Mouse (Mus musculus): ENCODE measurements around the gene Prkar2b. TPM values are rescaled to one million over a fixed set of nuclear protein-coding genes. Genes with fewer than 3 reads are reported as not detected.
A peak's percentile ranks its signal among the peaks of the same experiment; 100 is the strongest.

Gene Prkar2b
- total RNA-seq, 1 experiment from 2014 or later = 39.8 TPM

DNA sequence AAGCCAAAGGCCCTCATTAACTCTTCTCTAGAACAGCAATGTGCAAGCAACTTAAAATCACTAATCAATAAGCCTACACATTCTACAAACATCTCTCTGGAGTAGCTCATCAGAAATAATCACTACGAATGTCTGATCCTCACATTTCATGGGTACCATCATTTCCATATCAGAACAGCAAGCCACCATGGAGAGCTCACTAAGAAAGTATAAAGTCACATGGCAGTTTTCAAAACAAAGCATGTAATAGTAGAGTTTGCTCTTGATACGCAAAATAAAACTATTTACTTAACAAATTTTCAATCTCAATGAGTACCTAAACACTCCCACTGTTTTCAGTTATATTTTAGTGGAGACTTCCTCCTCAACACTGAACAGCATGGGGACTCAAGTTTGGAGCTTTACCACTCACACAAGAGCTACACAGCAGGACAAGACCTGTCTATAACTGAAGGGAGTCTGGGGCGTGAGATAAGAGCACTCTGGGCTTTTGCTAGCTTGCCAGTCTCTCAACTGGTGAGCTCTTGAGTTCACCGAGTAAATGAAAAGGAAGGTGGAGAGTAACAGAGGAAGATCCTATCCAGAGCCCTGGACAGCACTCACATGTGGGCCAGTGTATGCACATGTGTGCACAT is 118.0 kb downstream of the Prkar2b start:
- ATAC-seq (ENCODE audit: extremely low read depth, insufficient number of reproducible peaks, low FRiP score, poor library complexity, severe bottlenecking) = no peak

DNA sequence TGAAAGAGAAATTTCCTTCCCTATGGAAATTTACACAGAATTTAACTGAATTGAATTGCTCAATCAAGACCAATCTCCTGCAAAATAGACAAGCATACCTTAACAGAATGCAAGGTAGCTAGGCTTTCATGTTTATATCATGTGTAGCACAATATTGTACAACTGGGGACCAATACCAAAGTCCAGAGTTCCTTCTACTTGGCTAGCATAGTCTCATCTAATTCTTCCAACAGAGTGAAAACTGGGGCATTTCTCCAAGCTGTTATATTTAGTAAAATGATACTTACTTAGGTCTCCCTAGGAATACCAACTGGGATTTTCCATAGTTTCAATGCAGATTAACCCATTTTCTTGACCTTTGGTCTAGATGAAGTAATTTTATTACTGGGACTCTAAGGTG is 122.1 kb downstream of the Prkar2b start:
- no peak for ATAC-seq (ENCODE audit: extremely low read depth, insufficient number of reproducible peaks, low FRiP score, poor library complexity, severe bottlenecking)

DNA sequence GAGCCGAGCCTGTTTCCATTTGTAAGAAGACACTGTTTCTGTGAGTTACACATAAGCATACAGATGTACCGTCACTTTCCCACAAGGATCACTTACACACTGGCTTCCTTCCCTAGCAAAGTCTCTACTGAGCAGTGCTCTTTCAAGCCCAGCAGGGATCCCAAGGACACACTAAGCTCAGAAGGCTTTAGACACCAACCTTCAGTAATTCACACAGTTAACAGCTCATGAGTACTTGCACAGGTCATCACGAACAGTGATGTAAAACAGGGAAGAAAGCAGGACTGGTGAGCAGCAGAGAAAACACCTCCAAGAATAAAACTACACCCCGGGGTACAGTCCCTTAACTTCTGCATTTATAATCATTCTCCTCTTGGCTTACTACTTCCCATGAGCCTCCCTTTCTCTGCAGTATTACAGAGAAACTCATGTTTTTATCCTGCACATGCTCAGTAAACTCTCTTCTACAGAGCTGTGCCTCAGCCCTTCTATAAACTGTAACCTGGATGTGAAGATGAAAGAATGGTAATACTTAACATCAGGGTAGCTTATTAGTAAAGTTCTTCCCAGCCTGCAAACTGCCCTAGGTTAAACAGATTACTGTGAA is 122.6 kb downstream of the Prkar2b start:
- ATAC-seq (ENCODE audit: extremely low read depth, insufficient number of reproducible peaks, low FRiP score, poor library complexity, severe bottlenecking) = no peak

DNA sequence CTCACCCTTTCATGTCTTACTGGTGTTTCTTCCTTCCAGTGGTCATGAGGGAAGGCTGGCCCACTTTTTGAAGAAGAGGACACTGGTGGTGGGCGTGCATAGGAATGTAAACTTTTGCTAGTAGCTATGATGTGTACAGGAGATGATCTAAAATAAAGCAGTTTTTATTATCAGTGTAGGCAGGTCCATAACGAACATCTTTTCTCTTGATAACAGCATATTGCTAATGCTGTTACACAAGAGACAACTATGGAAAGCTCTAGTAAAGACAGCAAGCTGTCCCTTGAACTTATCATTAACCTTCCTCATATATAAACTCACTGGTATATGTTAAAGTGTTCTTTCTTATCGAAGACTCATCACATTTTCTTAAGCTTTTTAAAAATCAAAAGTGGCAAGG is 123.5 kb downstream of the Prkar2b start:
- ATAC-seq (ENCODE audit: extremely low read depth, insufficient number of reproducible peaks, low FRiP score, poor library complexity, severe bottlenecking) = no peak

DNA sequence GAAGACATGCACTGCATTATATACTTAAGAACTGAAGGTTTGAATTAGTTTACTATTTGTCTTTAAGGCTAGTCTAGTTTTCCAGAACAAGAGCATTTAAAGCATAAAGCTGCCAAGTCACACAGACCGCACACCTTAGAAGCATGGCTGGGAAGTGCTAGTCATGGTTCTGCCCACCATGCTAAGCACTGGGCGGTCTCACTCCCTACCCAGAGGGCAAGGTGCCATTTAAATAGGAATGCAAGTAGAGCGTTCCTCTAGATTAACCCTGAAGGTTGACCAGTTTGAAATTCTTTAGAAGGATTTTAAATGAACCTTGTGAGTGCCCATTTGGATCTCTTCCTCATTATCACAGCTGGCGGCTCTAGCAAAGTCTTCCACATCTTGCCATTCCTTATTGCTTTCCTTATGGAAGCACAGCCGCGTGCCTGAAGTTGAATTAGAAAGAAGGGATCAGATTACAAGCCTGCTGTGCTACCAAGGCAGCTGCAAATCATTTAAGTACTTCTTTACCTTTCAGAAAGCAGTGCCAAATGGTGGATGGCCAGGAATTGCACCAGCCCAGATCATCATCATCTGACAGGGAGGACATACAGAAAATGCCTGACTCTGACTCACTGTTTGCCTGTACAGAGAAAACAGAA is 124.3 kb downstream of the Prkar2b start:
- ATAC-seq (ENCODE audit: extremely low read depth, insufficient number of reproducible peaks, low FRiP score, poor library complexity, severe bottlenecking) = no peak

DNA sequence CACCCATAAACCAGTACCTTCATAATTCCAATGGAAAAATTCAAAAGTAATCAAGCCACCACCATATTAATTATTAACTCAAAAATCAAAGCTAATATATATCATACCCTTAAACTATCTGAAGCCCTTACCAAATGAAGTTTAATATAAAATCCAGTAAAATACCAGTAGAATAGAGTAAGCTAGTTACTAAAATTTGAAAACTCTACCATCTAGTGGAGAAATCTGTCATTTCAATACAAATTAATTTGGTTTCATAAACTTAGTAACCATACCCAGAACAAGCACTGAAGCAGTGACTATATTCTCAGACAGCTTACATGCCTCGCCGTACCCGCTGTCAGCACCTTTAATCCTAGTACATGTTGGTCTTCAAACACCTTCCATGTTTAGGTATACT is 129.3 kb downstream of the Prkar2b start:
- no peak for ATAC-seq (ENCODE audit: extremely low read depth, insufficient number of reproducible peaks, low FRiP score, poor library complexity, severe bottlenecking)

DNA sequence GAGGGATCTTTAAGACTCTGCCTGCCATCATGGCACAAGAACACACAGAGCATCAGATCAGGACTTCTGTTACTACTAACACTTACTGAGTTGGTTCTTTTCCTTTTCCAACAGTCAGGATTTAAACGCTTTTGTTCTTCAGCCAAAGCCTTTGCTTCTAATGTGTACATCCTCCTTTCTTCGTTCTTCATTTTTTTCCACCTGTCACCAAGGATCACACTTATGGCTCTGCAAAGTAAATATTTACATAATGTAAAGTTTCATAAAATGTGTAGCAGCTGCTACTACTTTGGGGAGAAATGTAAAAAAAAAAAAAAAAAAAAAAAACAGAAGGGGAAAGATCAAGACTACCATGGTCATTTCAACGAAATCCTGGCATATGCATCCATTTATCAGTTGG is 132.6 kb downstream of the Prkar2b start:
- no peak for ATAC-seq (ENCODE audit: extremely low read depth, insufficient number of reproducible peaks, low FRiP score, poor library complexity, severe bottlenecking)

DNA sequence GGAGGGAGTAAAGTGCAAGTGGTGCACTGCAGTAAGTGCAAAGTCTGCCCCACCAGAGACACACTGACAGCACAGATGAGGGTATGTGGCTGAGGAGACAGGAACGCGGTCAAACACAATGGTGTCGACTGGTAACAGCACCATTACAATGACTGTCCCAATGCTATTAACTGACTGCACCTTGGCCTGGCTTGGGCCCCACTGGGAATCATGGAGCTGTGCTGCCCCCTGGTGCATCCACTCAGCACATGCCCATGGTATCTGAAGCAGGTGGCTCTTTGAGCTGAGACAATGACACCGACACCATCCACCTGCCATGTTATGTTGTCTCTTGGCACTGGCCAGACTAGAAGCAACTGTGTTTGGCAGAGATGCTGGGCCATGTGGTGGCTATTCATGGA is 134.4 kb downstream of the Prkar2b start:
- ATAC-seq (ENCODE audit: extremely low read depth, insufficient number of reproducible peaks, low FRiP score, poor library complexity, severe bottlenecking) = peak; percentile 58; the same call in 1 of the 2 replicates

DNA sequence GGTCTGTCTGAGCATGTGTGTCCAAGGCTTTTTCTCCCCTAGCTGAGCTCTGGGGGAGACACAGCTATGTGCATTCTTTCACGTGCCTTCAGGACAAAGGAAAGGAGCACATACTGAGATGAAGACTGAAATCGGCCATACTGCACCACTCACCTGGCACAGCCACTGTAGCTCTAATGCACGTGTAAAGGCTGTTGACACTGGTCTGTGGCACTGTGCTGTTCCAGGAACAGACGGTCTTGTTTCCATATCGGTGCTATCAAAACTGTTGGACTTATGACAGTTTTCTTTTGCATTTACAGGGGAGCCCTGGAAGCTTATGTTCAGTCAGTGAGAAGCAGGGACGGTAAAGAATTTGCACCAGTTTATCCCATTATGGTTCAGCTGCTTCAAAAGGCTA is 135.8 kb downstream of the Prkar2b start:
- no peak for ATAC-seq (ENCODE audit: extremely low read depth, insufficient number of reproducible peaks, low FRiP score, poor library complexity, severe bottlenecking)

DNA sequence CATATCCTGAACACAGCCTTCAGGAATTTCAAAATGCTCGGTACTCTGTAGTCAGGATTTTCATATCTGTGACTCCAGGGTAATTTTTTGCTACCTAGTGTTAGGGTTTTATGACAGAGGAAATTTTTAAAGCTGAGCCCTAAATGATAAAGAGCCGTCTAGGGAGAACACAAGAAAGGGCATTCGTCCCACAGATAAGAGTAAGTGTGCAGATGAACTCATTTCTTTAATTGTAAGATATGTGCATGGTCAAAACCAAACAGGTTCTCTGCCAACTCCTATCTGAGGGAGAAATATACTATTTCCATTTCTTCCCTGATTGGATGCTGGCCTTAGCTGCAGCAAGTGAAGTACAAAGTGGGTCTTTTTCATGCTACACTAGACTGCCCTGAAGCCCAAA is 137.0 kb downstream of the Prkar2b start:
- no peak for ATAC-seq (ENCODE audit: extremely low read depth, insufficient number of reproducible peaks, low FRiP score, poor library complexity, severe bottlenecking)

DNA sequence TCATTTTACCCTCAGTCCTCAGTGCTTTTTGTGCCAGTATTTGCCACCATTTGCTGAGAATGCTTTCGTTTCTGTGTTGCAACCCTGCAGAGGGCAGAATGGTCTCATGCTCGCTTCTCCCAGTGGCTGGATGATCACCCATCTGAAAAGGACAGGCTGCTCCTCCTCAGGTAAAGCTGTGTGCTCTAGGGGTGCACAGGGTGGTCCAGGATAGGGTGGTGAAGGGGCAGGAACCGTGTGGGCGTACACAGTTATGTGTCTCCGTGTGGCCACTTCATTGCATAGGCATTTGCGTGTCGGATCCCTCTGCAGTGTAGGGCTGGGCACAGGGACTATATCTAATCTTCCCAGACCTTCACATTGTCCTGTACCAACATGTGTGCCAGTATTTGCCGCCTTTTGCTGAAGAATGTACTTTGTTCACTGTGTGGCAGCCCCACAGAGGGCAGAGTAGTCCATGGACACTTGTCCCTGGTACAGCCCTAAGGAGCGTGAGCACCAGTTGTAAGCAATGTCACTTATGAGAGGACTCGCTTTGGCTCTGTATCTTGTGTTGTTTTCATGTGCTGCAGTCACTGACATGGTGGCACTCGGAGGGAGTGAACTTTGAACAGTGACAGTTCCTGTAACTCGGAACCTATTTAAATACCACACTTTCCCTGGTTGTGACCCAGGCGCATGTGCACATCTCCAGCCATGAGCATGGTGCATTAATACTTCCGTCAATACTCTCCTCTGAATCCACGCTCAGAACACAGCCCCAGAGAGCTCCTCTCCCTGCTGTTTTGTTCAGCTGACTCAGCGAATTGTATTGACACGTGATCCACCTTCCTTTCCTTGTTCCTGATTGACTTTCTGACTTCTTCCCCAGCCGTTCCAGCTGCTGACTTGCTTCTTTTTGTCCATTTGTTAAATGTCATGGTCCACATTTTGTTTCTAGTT is 140.4 kb downstream of the Prkar2b start:
- ATAC-seq (ENCODE audit: extremely low read depth, insufficient number of reproducible peaks, low FRiP score, poor library complexity, severe bottlenecking) = no peak

DNA sequence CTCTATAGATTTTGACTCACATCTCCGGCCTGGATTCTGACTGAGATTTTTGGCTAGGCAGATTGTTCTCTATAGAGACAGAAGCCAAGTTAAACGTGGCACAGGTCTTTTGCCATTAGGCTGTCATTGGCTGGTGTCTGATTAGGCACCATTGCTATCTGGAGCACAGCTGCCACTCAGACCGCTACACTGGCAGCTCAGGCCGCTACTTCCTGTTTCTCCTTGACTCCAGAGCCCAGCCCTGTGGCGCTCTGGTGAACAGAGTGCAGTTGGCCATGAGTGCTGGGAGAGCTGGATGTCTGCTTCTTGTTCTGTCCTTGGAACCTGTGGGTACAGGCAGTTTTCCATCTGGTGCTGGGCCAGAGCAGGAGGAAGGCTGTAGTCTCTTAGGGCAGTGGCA is 143.9 kb downstream of the Prkar2b start:
- 0 out of 2 replicates have a peak, but pooled peaks have one; percentile 25 for ATAC-seq (ENCODE audit: extremely low read depth, insufficient number of reproducible peaks, low FRiP score, poor library complexity, severe bottlenecking)

DNA sequence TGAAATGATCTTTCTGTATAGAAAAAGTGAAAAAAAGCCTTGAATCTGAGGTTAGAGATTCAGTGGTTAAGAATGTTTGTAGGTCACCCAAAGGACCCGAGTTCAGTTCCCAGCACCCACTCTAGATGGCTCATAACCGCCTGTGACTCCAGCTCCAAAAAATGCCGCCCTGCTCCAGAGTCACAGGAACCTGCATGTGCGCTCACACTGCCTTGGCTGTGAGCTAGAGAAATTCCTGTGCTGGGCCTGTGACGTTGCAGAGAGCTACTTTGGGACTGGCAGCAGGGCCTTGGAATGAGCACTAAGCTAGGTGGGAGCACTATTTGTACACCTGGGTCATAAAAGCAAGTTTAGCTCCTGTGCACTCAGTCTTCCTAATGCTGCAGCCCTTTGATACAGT is 144.4 kb downstream of the Prkar2b start:
- ATAC-seq (ENCODE audit: extremely low read depth, insufficient number of reproducible peaks, low FRiP score, poor library complexity, severe bottlenecking) = no peak

DNA sequence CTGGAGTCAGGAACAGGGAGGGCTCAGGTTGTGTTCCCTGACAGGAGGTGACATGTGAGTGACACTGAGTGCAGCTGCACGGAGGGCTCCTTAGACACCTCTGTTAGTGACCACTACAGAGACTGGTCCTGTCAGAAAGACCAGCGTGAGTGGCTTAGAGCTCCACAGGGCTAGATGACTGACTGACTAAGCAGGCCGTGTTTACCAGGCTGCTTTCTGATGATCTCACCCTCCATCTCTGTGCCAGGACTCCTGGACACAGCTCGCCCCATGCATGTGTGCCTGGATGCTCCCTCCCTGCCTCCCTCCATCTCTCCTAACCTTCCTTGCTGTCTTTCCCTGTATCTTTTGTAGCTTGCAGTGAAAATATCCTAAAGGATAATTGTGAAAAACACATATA is 147.5 kb downstream of the Prkar2b start:
- no peak for ATAC-seq (ENCODE audit: extremely low read depth, insufficient number of reproducible peaks, low FRiP score, poor library complexity, severe bottlenecking)

DNA sequence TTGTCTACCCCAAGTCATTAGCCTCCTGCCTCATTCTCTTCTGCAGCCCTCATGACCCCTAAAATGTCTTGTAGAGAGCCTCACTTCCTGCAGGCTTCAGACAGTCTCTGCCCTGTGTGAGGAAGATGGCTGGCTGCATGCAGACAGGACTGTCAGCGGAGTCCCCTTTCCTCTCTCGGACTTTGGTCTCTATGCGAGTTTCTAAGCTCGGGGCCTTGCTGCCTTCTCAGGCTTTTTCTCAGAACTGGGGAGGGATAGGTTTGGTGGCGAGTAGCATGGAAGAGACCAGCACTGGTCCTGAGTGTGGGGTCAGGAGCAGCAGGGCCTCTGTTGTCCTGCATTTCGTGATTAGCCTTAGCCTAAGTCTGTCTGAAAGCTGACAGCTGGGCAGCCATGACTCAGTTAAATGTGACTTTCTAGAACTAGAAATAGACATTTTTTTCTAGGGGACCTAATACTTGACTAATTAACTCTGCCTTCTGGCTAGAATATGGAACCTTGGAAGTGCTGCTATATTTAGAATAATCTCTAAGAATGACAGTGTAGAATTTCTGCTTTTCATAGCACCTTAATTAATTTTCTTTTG is 148.0 kb downstream of the Prkar2b start:
- ATAC-seq (ENCODE audit: extremely low read depth, insufficient number of reproducible peaks, low FRiP score, poor library complexity, severe bottlenecking) = no peak
